Mouse (Mus musculus) bone marrow macrophage, adult 2 months (primary cell): ENCODE data around the gene Cyb5r1. TPM values are rescaled to one million over a fixed set of nuclear protein-coding genes. Genes with fewer than 3 reads are reported as not detected.

ENCODE experiments used
- H3K27ac ChIP-seq: 2 replicates; pipeline ENCODE4 v1.5.1; 2012; ENCODE audit warnings: low read depth, low read length; ENCODE audit not compliant: insufficient read depth
- H3K4me1 ChIP-seq: 2 replicates; pipeline ENCODE4 v1.6.1; 2012; ENCODE audit warnings: low read length; ENCODE audit not compliant: control insufficient read depth, insufficient read depth
- H3K4me3 ChIP-seq: 2 replicates; pipeline ENCODE4 v1.5.1; 2012; ENCODE audit warnings: mild to moderate bottlenecking, low read length, moderate library complexity; ENCODE audit not compliant: insufficient read depth
- CTCF ChIP-seq: IDR thresholded peaks from 2 replicates; pipeline ENCODE4 v1.5.1; 2012; ENCODE audit warnings: low read depth, mild to moderate bottlenecking, low read length, moderate library complexity
- POLR2A ChIP-seq: IDR thresholded peaks from 2 replicates; pipeline ENCODE4 v1.6.1; 2012; ENCODE audit warnings: mild to moderate bottlenecking, low read depth, low read length, borderline replicate concordance
- polyA plus RNA-seq: library from polyadenylated mRNA; stranded (reverse); fragments of >200 nt; gene quantifications from 2 replicates; pipeline ENCODE4 v1.2.4, GENCODE M21; 2012; ENCODE audit not compliant: missing spikeins, insufficient read depth, insufficient read length

Cyb5r1 gene
- polyA plus RNA-seq = 74.6 and 81.3 TPM in 2 replicates

DNA sequence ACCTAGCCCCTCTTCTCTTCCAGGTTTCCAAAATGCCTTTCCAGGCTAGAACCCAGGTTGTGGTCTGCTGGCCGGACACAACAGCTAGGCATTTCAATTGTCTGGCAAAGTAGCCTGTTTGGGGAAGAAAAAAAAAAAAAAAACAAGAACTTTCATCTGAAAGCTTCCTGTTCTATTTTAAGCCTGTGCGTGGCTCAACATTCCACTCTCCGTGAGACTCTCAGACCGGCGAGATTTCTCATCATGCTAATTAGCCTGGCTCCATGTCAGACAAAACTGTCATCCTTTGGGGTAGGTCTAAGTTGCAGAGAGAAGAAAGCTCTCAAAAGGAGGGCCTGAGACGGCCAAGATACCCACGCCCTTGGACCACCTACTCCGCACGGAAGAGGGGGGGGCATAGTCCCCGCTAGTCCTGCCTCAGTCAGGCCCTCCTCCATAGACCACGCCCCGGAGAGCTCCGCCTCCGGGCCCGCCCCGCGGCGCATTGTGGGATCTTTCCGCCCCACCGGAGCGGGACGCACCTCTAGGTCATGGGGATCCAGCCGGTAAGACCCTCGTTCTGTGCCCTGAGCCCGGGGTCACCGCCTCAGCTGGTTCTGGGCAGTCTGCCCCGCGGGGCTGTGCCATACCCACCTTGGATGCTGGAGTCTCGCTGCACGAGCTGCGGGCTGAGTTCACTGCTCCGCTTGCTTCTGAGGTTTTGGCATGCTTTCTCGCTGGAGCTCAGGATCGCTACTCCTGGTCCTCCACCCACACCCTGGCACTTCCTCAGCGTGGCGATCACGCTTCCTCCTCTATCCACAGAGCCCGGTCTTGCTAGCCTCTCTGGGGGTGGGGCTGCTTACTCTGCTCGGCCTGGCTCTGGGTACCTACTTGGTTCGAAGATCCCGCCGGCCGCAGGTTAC is at the start of gene Cyb5r1:
TSS of gene Cyb5r1 (plus strand) at position 51 of the 905 bp plus-strand sequence.
- peak within 1 kb of the TSS; percentile 95 for H3K27ac ChIP-seq
- H3K4me1 ChIP-seq = peaks cover 15% of the 10 kb centered on the region
- peak within 1 kb of the TSS; percentile 84 for H3K4me3 ChIP-seq
- TF ChIP-seq POLR2A (no peak), CTCF (no peak)

DNA sequence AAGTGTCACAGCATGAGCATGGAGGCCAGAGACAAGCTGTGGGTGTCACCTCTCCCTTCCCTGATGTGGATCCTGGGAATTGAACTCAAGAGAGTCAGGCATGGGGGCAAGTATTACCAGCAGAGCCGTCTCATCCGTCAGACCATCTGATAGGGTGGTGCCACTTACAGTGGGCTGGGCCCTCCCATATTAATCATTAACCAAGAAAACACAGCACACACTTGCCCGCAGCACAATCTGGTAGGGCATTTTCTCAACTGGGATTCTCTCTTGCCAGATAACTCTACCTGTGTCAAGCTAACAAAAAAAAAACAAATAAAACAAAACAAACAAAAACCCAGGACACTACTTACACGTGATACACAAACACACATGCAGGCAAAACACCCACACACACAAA is 47.9 kb upstream of the Cyb5r1 start:
- Histone ChIP-seq H3K4me1 (peaks cover 7% of the 10 kb centered on the region), H3K27ac (no peak overlapping the region), H3K4me3 (no peak overlapping the region)
- TF ChIP-seq CTCF = no peak
- TF ChIP-seq POLR2A = no peak

DNA sequence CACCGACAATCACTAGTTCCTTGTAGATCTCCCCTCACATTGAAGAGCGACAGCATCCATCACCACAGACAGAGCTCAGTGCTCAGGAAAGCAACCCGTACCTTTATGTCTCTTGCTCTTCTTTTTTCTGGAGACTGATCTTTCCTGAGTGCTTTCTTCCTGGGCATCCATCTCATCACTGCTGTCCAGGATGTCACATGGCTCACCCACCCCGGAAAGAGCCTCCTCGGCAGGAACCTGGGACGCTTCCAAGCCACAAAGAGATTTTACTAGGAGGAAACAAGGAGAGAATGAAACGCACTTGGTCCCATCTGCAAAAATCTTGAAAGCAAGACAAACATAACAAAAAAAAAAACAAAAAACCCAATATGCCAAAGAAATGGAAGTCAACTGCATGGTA is 44.7 kb upstream of the Cyb5r1 start:
- Histone ChIP-seq H3K4me3 (peak overlapping the region; percentile 98), H3K27ac (peak overlapping the region; percentile 65), H3K4me1 (peaks cover 7% of the 10 kb centered on the region)
- TF ChIP-seq CTCF (no peak), POLR2A (no peak)

DNA sequence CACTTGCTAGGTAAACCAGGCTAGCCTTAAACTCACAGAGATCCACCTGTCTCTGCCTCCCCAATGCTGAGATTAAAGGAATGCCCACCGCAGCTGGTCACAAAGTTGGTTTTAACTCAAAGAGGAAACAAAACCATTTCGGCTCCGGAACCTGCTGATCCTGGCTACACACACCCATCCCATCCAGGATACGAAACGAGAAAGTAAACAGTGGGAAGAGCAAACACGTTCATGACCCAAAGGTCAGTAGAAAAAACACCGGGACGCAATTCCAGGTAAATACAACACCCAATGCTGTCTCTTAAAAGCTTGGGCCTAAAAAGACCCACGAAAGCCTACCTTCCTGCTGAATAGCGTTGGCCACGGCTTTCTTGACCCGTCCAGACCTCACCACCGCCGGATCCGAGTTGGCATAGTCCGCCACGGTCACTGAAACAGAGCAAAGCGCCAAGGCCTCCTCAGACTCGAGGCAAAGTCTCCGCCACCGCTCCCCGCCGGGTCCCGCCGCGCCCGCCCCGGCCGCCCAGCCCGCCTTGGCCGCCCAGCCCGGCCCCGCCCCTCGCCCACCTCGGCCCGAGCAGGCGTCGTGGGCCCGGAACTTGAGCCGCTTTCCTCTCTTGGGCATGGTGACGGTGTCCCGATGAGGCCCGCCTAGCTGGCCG is 44.0 kb upstream of the Cyb5r1 start:
- Histone ChIP-seq H3K27ac (peak overlapping the region; percentile 65), H3K4me3 (peak overlapping the region; percentile 98), H3K4me1 (peaks cover 7% of the 10 kb centered on the region)
- TF ChIP-seq POLR2A (no peak), CTCF (no peak)

DNA sequence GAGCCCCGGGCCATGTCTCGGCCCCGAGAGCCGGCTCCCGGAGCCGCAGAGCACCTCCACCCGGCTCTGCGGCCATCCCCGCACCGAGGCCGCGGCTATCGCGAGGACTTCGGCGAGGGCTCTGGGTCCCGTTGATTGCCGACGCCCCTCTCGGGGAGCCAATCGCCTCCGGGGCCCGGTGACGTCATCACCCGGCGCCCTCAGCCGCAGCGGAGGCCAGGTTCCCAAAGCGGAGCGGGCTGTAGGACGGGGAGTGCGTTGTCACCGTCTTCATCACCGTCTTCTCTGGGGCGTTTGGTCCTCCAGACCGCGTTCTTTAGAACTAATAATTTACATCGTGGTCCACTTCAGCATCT is 43.5 kb upstream of the Cyb5r1 start, which contains the start of gene Tmem183a:
TSS of gene Tmem183a (minus strand) at position 123 of the 356 bp plus-strand sequence.
- Histone ChIP-seq H3K4me1 (peaks cover 7% of the 10 kb centered on the region), H3K4me3 (peak within 1 kb of the TSS; percentile 98), H3K27ac (peak within 1 kb of the TSS; percentile 65)
- no peak for TF ChIP-seq CTCF
- no peak for TF ChIP-seq POLR2A

DNA sequence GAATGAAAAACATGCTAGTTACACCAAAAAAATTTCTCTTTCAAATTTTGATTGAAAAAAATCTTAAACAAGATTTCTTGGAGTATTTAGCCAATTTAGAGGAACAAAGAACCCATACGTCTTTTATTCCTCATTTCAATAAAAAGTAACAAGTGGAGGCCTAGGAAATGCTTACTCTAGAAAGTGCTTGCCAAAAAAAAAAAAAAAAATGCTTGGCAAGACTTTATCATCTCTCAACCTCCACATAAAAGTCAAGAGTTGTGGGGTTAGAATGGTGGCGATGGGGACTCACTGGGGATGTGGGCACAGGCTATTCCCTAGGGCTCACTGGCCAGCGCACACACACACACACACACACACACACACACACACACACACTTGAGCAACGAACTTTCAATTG is 42.2 kb upstream of the Cyb5r1 start:
- no peak for TF ChIP-seq CTCF
- TF ChIP-seq POLR2A = no peak
- H3K4me3 ChIP-seq = no peak overlapping the region
- H3K27ac ChIP-seq = no peak overlapping the region
- H3K4me1 ChIP-seq = peaks cover 7% of the 10 kb centered on the region

DNA sequence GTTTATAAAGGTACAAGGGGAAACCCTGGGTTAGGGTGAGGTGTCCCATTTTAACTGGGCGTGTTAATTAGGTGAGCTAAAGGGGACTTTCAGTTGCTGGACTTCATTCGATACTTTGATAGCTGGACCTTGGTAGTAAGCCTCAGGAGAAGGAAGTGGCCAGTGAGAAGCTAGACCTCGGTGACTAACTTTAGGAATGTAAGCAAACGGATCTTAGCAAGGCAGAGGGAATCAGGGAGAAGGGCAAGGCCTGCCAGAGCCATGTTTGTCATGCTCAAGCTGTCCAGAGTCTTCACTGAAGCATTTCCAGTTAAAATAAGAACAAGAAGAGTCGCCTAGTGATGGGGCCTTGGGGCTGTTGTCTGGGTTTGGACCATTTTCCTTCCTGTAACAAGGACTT is 39.9 kb upstream of the Cyb5r1 start:
- Histone ChIP-seq H3K4me1 (peaks cover 3% of the 10 kb centered on the region; the same call in 1 of the 2 replicates), H3K27ac (no peak overlapping the region), H3K4me3 (no peak overlapping the region)
- TF ChIP-seq POLR2A = no peak
- no peak for TF ChIP-seq CTCF

DNA sequence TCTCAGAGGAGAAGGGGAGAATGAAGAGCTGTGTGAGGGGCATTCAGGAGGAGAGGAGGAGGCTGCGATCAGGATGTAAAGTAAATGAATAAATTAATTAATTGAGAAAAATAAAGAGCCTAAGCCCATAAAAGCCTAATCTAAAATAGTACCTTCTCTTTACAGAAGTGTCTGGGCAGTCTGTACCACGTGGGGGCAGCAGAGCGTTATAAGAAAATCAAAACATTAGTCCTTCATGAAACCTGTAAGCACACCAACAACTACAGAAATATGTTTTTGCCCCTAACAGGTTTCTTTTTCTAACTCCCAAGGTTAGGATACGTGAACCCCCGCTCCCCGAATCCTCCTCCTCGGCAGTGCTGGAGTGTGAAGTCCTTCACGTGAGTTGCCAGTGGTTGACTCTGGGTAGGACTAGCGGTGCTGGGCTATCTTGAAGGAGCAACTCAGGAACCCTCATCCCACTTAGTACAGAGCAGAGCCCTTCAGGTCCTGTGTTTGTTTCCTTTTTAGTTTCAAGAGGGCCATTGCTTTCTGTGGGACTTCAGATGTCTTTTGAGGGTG is 36.5 kb upstream of the Cyb5r1 start:
- no peak overlapping the region for H3K4me3 ChIP-seq
- H3K4me1 ChIP-seq = no peaks in the 10 kb centered on the region
- H3K27ac ChIP-seq = no peak overlapping the region
- TF ChIP-seq POLR2A (no peak), CTCF (no peak)

DNA sequence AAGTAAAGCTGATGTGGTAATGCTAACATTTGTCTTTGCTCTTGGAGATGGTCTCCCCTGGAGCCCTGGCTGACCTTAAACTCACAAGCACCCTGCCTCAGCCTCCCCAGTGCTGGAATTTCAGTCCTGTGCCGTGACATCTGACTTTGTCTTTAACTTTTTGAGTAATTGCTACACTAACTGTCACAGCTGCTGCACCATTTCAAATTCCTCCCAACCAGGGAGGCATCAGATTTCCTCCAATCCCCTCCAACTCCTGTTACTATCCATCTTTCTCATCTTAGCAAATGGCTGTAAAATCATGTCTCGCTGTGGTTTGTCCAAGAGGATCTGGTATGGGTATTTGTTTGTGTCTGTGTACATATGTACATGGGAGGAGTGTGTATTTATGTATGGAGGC is 31.2 kb upstream of the Cyb5r1 start:
- H3K4me1 ChIP-seq = no peaks in the 10 kb centered on the region
- TF ChIP-seq CTCF (no peak), POLR2A (no peak)
- H3K4me3 ChIP-seq = no peak overlapping the region
- H3K27ac ChIP-seq = no peak overlapping the region
